Mouse (Mus musculus) gastrocnemius, postnatal 10 days (tissue): ENCODE data around the gene Sun5. TPM values are rescaled to one million over a fixed set of nuclear protein-coding genes. Genes with fewer than 3 reads are reported as not detected.

Experiments
- DNase-seq: peaks from one replicate; pipeline ENCODE4 v3.0.0; 2021; ENCODE audit warnings: mixed read lengths
- total RNA-seq, 2 experiments: library from RNA; stranded (reverse); gene quantifications; 2 replicates each; pipeline ENCODE4 v1.2.3; 2021

The Sun5 gene
- total RNA-seq, 2 experiments from 2014 or later, result not detected

- DNase-seq, result no peak
Measured at GRCm38 (mm10) chr2:153809921-153810320, 61.0 kb downstream of the Sun5 start.

- no peak for DNase-seq
Measured at GRCm38 (mm10) chr2:153808841-153809240, 62.0 kb downstream of the Sun5 start.

- DNase-seq, result no peak
Measured at GRCm38 (mm10) chr2:153808146-153808545, 62.7 kb downstream of the Sun5 start.

GRCm38 (mm10) chr2:153807464-153807863, 63.4 kb downstream of the Sun5 start:
- peak; percentile 58 for DNase-seq

Other genes with a start within 250 kb of the Sun5 start
- gene Commd7, start 238.3 kb downstream of the Sun5 start, total RNA-seq, result 10 to 100 TPM; 16.6 to 21.5 TPM
- gene Dnmt3b, start 221.6 kb downstream of the Sun5 start, total RNA-seq, result 1 to 10 TPM; 1.3 to 3.1 TPM
- not detected for gene Dnmt3c, start 174.4 kb downstream of the Sun5 start, total RNA-seq
- gene Mapre1, start 129.8 kb downstream of the Sun5 start, total RNA-seq, result 10 to 100 TPM; 77.6 to 87.5 TPM
- under 1 TPM; 0.26 to 0.50 TPM for gene Efcab8, start 91.2 kb downstream of the Sun5 start, total RNA-seq
- gene Bpifb2, start 4.0 kb upstream of the Sun5 start, total RNA-seq, result not detected
- not detected for gene Bpifb6, start 29.3 kb upstream of the Sun5 start, total RNA-seq
- gene Bpifb3, start 47.1 kb upstream of the Sun5 start, total RNA-seq, result not detected
- not detected for gene Bpifb4, start 67.1 kb upstream of the Sun5 start, total RNA-seq
- gene Bpifa6, start 103.9 kb upstream of the Sun5 start, total RNA-seq, result not detected
- not detected for gene Bpifa2, start 137.2 kb upstream of the Sun5 start, total RNA-seq